Mouse (Mus musculus) MEL-GATA-1-ER (cell line): Measurements from ENCODE around the gene Cadps2.

ENCODE experiments used
- DNase-seq: peaks from one replicate; pipeline ENCODE4 v3.0.0-alpha.2; 2012; ENCODE audit warnings: low read depth; ENCODE audit errors: extremely low read depth

Gene Cadps2

DNA sequence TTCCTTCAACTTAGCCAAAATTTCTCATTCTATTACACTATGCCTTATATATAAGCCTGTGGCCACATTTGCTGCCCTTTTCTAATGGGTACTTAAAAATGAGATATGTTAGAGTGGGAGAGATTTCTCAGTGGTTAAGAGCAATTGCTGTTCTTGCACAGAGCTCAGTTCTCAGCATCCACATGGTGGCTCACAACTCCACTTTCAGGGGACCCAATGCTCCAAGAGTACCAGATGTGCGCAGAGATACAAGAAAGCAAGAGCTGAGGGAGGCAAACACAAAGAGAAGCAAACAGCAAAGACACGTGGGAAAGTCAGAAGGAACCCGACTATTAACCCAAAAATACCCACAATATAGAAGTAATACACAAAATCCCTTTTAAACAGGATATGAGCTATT, 77.0 kb downstream of the Cadps2 start:
- no peak for DNase-seq

DNA sequence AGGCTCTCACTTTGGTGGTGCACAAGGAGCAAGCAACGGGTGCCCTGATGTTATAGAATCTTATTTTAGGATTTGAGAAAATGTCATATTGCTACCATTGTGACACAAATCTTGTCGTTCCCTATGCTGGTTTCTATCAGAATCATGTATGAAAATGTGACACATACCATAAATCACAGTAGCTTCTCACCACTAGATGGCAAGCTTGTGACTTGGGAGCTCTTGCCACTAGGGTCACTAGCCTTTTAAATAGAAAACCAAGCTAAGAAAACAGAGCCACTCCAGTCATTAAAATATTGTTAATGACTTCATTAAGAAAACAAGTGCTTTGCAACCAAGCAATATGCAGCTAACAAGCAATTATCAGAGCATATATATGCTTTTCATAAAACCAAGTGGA, 81.0 kb downstream of the Cadps2 start:
- DNase-seq, result no peak

DNA sequence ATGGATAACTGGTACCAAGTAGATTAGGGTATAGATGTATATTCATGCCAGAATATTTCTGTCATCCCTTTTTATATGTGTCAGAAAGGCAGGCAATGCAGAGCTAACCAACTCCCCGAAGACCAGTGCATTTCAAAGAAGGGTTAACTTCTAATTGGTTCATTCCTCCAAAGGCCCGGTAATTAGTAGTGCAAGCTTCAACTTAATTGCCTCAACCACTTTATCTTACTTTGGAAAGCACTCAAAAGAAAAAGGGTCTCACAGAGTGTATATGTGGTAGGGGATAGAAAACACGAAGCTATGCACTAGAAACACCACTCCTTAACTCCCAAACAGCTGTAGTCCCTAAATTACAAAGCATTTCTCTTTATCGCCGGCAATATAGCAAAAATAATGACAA, 90.4 kb downstream of the Cadps2 start:
- DNase-seq, result no peak

DNA sequence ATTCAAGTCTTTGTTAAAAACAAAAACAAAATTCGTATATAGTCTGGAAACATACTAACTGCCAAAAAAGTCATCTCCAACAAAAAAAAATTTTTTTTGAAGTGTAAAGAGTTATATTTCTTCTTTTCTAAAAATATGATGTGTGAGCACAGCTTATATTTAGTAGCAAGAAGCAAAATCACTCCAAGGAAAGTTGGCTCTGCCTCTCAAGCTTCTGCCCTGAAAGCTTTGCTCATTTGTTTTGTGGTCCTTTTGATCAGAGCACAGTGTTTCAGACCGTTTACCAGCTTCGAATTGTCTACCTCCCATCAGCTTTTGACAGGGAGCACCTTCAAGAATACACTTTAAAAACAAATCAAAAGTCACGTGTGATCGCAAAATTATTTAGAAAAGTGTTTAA, 99.2 kb downstream of the Cadps2 start:
- DNase-seq, result no peak

DNA sequence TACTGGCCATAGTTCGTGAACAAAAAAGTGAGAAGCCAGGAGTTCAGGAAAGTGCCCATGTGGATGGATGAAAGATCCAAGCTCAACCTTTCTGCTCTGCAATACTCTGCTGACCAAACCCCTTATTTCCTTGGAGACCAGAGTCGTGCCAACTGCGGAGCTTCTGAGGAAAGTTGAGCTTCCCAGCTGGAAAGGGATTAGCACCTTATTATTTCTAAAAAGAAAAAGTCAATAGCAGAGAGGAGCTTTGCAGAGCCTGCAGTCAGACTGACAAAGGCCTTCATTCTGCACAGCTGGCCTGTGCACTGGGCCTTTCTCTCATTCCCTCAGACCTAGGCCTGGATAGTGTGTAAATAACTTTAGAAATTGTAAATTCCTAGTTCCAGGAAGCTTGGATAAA, 106.5 kb downstream of the Cadps2 start:
- no peak for DNase-seq

DNA sequence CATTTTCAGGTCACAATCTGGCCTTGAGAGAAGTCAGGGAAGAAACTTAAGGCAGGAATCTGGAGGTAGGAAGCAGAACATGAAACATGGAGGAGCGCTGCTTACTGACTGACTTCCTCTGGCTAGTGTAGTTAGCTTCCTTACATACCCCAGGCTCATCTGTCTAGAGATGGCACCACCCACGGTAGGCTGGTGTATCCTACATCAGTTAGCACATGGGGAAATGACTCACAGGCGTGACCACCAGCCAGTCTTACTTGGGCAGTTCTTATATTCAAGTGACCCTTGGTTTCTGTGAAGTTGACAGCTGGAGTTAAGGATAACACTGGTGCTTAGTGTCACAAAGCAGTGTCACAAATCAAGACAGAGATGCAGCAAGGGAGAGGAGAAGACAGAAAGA, 110.6 kb downstream of the Cadps2 start:
- no peak for DNase-seq

DNA sequence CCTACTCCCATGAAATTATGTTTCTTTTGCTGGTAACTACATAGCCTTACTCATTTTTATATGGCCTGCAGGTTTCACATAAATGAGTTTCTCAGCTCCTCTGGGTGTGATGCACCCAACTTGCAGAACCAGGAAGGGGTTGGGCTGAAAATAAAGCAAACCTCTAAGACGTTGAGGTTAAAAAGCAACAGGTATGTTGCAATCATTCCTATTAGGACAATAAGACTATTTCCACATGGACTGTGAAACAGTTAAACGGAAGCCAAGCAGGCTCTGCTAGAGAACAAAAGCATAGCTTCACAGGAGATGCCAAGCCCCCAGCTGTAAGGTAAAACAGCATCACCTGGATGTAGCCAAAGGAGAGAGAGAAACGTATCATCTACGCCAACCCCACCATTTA, 115.5 kb downstream of the Cadps2 start:
- DNase-seq, result no peak

DNA sequence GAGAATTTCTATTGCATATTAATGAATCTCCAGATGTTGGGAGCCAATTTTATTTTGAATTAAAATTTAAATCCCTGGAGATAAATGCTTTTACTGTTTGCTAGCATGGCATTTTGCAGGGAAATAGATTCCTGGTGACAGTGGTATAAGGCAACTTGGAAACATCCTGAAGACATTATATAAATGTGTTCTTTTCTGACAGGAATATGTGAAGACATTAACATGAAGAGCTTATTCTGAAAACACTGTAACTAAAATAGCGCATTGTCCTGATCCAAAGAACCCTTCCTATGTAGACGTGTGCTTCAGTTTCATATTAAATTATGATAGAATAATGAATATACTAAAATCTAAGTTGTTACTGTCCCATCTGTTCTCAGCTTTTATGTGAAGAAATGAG, 118.8 kb downstream of the Cadps2 start:
- no peak for DNase-seq

DNA sequence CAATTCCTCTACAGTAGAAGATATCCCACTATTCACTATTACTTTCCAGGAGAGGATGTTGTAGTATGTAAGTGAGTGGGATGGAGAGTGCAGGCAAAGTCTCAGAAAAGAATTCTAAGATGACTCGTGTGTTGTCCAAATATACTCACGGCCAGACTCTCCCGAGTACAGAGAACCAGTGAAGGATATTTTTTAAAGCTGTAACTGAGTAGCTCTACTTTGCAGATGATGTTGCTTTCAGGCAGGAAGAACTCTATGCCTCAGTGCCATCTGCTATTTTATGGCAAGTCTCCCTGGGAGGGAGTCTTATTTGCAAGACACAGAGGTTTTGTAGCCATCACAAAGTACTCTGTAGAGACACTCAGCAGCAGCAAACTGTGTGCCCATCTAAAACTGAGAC, 131.7 kb downstream of the Cadps2 start:
- DNase-seq, result no peak

DNA sequence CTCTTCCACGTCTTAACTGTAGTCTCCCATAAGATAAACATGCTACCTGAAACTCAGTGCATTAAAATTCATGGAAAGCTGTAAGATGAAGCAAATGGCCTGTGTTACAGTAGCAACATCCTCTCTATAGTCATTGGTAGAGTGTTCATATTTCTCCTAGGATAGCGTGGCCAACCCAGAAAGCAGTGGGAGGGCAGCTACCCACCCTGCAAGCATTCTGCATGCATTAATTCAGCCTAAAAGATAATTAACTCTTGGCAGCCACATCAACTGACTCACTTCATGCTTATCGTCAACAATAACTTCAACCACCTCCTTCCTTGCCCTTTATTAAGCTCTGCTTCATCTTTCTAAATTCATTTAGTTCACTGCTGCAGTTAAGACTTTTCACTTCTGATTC, 138.3 kb downstream of the Cadps2 start:
- no peak for DNase-seq

DNA sequence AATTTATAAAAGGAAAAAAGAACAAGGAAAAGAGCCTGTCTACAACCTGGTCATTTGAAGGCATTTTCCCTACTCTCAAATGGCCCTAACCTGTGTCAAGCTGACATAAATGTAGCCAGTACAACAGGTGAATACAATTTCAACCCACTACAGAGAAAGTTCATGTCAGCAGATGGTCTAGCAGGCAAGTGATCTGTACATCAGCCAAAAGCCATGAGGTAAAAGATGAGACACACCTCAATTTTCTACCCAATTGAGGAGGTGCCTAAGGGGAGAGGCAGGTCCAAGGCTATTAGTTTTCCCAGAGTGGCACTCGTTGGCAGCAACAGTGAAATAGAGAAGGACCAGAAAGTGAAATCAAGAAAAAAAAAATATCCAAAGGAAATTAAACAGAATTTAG, 161.0 kb downstream of the Cadps2 start:
- DNase-seq, result no peak

DNA sequence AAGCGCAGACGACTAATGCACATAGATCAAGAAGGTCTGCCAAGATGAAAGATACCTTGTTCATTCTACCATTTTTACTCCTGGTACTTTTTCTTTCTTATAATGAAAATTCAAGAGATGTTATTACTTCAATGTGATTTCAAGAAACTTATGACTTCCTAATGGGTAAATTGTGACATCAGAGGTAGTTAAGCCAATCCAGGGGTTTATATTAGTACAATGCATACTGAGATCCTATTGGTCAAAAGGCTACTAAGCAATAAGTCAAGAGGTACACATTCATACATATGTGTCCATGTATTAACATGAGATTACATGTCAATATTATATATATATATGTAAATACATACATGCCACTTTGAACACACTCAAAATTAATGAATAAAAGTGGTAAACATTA, 184.2 kb downstream of the Cadps2 start, which contains the start of gene Rnf148:
TSS of gene Rnf148 (minus strand) at position 101 of the 400 bp plus-strand sequence.
- no peak for DNase-seq

DNA sequence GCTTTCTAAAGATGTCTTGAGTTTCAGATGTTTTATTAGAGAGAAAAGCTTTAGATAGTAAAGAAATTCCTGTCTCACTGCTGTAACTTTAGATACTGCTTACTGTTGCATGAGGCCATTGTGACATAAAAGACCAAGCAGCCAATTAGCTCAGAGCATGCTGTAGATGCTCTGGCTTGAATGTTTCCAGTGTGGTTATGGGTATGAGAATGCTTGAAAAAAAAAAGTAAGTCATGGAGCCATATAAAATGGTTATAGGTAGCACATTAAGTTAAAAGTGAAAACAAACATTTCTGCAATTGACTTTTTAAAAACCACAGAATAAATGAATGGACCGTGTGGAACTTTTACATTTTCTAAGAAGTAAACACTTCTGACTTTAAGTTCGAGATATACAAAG, 189.0 kb downstream of the Cadps2 start, which contains the start of gene Rnf133:
TSS of gene Rnf133 (minus strand) at position 101 of the 400 bp plus-strand sequence.
- no peak for DNase-seq

DNA sequence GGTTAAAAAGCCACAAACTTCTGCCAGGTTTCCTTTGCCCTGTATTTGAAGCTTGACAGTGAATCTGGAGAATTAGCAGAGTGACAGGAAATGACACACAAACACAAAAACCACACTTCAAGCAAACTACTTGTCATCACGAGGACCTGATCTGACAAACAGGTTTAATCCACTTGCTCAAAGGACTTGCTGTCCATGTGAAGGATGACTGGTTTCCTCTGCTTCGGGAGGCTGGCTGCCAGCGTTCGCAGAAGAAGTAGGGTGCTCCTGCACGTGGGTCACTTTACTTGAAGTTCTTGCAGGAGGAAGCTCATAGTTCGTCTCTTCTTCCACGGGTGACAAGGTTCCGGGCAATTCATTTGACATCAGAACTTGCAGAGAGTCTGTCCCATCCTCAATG, 190.5 kb downstream of the Cadps2 start:
- no peak for DNase-seq

DNA sequence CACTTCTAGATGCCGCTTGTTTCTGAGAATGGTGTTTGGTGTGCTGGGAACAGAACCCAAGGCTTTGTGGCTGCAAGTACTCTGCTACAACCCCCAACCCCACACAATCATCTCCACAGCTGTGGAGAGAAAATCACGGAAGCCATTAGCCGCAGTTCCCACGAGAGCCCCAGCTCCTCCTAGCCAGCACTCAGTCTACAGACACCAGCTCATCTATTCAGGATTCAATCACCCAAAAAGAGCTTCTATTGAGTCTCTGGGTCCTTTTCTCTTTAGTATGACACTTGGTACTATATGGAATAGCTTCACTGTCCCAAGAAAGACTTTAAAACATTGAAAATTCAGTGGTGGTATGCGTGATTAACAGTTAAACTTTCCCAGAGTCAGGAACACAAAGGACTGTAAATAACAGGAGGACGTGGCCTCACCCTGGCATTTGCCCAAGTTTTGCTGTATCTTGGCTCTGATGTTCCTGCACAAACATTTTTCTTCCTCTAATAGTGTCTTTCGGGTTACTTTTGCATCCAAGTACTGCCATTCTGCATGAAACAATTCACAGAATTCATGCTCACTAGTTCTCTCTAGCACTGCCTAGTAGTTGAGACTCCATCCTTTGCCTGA, 191.5 kb downstream of the Cadps2 start:
- DNase-seq, result no peak

DNA sequence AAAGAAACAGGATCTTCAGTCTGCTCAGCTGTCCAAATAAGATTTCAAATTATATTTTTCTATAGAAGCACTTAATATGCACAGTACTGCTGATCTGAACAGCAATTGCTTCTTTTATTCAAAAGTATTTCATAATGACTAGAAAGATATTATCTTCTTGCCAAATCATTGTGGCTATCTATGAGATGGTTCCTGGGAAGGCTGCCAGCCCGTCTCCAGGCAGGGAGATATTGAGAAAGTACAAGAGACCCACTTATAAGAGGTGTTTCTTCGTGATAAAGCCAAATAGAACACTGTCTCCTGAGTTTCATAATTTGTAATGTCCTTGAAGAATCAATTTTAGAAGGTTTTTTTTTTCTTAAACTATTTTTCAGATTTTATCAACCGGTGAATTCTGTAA, 202.1 kb downstream of the Cadps2 start:
- DNase-seq, result no peak

DNA sequence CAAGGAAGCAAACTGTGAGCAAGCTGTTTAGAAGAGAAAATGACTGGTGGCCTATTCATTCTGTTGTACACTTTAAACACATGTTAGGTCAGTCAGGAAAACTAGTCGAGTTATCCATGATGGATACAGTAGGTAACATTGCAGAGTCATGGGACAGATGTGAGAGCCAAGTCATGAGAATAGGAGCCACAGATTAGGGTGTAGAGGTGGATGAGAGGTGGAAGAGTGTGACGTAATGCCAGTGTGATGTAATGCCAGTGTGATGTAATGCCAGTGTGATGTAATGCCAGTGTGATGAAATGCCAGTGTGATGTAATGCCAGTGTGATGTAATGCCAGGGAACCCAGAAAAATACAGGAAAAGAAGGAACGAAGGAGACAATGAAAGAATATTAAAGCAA, 204.0 kb downstream of the Cadps2 start:
- DNase-seq, result no peak

DNA sequence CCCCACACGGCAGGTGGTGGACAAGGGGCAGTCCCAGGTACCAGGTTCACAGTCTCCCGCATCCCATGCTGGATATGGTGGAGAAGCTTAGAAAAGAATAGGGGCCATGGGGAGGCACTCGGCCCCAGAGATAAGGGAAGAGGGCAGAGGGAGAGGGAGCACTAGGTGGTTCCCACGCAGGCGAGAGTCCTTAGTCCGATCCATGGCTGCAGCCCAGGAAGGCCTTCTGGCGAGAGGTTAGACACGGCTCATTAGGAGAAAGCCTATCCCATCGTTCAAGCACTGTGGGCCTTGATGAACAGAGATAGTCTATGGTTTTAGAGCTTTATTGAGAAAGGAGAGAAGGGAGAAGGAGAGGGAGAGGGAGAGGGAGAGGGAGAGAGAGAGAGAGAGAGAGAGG, 205.2 kb downstream of the Cadps2 start:
- no peak for DNase-seq

DNA sequence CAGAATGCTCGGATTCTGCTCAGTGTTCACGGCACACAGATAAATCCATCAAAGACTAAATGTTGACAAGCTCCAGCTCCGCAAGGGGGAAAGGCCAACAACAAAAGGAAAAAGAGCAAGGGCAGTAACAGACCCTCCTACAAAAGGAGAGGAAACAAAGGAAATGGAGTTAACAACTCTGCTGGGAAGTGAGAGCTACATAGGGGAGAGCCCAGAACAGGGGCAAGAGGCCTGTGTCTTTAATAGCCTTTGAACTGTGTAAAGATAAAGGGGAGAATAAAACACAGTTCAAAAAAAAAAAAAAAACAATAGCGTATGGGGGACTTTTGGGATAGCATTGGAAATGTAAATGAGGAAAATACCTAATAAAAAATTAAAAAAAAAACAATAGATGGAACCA, 208.8 kb downstream of the Cadps2 start:
- DNase-seq, result no peak

DNA sequence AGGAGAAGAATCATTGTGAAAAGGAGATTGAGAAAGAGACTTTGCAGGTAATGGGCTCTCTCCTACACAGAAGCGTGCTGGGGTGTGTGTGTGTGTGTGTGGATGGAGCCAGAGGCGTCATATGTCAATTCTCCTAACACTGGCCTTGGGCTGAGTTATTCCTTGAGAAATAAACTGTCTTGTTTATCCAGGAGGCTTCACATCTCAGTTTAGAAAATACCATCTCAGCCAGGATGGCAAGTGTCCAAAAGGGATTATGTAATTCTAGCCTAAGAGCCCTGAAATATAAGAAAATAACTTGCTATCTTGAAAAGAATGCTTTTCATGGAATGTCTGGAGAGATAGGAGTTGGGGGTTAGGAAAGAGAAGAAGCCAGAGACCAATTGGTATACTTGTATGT, 264.1 kb downstream of the Cadps2 start:
- no peak for DNase-seq

DNA sequence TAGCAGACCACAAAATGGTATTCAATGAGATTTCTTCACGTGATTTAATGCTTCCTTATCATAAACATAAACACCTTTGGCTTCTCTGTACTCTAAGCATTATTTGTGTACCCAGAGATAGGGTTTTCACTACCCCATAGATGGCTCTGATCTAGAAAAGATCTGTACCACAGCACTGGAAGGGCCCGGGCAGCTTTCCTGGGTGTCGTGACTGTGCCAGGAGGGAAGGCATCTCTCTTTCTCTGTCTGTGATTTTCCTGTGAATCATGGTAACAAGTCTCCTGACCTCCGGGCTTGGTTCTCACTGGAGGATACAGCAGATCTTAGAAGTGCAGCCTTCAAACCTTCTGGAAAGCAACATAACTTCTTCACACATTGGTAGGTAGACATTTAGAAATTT, 265.5 kb downstream of the Cadps2 start:
- no peak for DNase-seq

DNA sequence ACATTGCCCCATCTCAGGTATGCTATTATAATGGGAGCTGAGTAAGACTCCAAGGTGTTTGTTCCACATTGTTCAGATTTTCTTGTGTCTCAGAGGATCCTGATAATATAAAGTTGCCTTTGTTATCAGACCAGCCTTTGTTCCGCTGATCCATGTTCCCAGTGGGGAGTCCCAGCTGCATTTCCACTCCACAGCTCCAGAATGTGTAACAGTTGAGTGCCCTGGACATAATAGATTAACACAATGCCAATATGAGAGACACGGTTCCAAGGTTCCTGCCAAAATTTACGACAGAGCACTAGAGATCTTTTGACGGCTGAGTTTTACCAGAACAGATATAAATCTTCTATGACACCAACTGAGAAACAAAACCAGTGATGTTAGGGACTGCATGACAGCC, 266.8 kb downstream of the Cadps2 start:
- no peak for DNase-seq

DNA sequence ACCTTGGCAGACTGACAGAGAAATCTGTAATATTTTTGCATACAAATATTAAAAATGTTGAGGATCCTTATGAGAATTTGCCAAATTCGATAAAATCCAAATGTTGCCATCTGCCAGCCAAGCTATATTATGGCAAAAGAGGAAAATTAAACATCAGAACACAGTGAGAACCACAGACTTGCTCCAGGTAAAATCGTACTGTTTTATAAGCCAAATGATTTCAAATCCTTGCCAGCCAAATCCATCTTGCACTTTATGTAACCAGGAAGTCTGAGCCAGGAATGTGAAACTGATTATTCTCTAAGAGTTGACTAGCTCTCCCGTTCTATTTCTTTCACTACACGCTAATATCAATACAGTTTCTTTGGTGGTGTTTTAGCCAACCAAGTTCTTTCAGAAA, 269.5 kb downstream of the Cadps2 start:
- DNase-seq, result no peak

DNA sequence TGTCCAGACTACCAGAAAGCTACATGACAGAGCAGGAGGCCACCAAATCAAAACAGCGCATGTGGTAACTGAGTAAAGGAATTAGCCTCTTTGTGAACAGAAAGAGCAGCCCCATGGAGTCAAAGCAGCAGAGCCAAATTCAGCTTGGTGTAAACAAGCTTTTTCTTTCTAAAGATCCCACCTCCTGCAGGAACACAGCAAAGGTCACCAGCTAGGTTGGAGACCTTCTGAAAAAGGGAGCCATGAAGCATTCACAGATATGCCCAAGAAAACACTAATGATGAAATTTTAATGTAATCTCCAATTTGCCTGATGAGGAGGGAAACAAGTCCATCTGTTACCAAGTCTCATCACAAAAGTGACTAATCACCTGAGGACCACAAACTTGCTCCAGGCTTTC, 270.5 kb downstream of the Cadps2 start:
- DNase-seq, result no peak
